Mouse (Mus musculus) G1E (cell line): ENCODE results near the gene Mrln.

Experiments
- CTCF ChIP-seq: IDR thresholded peaks from 2 replicates; pipeline ENCODE4 v1.5.1; 2012; ENCODE audit warnings: low read depth, low read length, inconsistent platforms, mixed read lengths
- GATA2 ChIP-seq: IDR thresholded peaks from 2 replicates; pipeline ENCODE4 v1.6.1; 2012; ENCODE audit warnings: low read depth, low read length, inconsistent platforms, borderline replicate concordance
- POLR2AphosphoS5 ChIP-seq: IDR thresholded peaks from 2 replicates; pipeline ENCODE4 v1.6.1; 2012; ENCODE audit warnings: low read depth, low read length, inconsistent platforms; ENCODE audit not compliant: insufficient replicate concordance
- TAL1 ChIP-seq: conservative IDR thresholded peaks from 2 replicates; pipeline ENCODE4 v1.6.1; 2012; ENCODE audit warnings: low read depth, low read length, inconsistent platforms, mixed read lengths

DNA sequence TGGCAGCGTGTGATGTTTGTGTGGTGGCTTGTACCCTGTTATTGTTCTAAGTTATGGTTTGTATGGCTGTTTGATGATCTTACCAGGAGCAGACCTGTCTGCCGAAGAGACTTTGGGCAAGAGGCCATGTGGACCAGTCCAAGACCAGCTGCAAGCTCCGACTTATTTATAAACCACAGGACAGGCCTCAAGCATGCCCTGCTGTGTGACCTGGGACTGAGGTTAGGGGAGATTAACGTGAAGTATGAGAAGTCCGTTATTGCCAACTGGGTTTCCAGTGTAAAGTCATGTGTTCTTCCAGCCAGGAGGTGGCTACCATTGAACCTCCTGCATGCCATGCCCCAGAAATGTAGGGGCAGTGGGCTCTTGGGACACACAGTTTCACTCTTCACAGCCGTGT is 25.9 kb downstream of the Mrln start:
- TF ChIP-seq CTCF = no peak
- no peak for TF ChIP-seq TAL1
- no peak for TF ChIP-seq POLR2AphosphoS5
- no peak for TF ChIP-seq GATA2
